Mouse (Mus musculus) CH12.LX (cell line): Measurements from ENCODE around the gene Sema6d. TPM values are rescaled to one million over a fixed set of nuclear protein-coding genes. Genes with fewer than 3 reads are reported as not detected.

ENCODE experiments used
- DNase-seq: peaks from one replicate; pipeline ENCODE4 v3.0.0-alpha.2; 2013; ENCODE audit errors: extremely low read depth
- H3K27ac ChIP-seq: 2 replicates; pipeline ENCODE4 v1.5.1; 2012; ENCODE audit warnings: low read depth, mild to moderate bottlenecking, control low read depth, moderate library complexity; ENCODE audit not compliant: insufficient read depth
- H3K27me3 ChIP-seq: replicated peaks from 2 replicates; pipeline ENCODE3; 2012; ENCODE audit warnings: inconsistent platforms
- H3K36me3 ChIP-seq, 2 experiments: replicated peaks in 1 of 2; 2 replicates each; pipeline versions ENCODE3 to v1.6.1; 2012; ENCODE audit warnings: inconsistent platforms in 1 of 2, low read length in 1 of 2, mild to moderate bottlenecking in 1 of 2, mixed read lengths in 1 of 2, moderate library complexity in 1 of 2; ENCODE audit not compliant: control insufficient read depth in 1 of 2, insufficient read depth in 1 of 2
- H3K4me1 ChIP-seq, 2 experiments: 2 replicates each; pipeline ENCODE4 v1.6.1; 2012; ENCODE audit warnings: inconsistent platforms in 1 of 2, moderate library complexity in 1 of 2; ENCODE audit not compliant: insufficient read depth in 2 of 2, control insufficient read depth in 1 of 2
- H3K4me2 ChIP-seq: 2 replicates; pipeline ENCODE4 v1.6.1; 2012; ENCODE audit warnings: low read depth, mild to moderate bottlenecking, control low read depth; ENCODE audit not compliant: poor library complexity, insufficient read depth, severe bottlenecking
- H3K4me3 ChIP-seq, 3 experiments: fragments of 150-350 bp in 1 of 3; sonication (generic) in 1 of 3; replicated peaks in 1 of 3; 2 replicates each; pipeline versions ENCODE3 to v1.5.1; 2011 to 2012; ENCODE audit warnings: low read depth in 2 of 3, low read length in 2 of 3, mild to moderate bottlenecking in 2 of 3, moderate library complexity in 2 of 3, control low read depth in 1 of 3, improper control_type of control experiment in 1 of 3, inconsistent platforms in 1 of 3, mixed read lengths in 1 of 3; ENCODE audit not compliant: poor library complexity in 1 of 3
- H3K79me2 ChIP-seq: replicated peaks from 2 replicates; pipeline ENCODE4 v1.6.1; 2012; ENCODE audit warnings: mild to moderate bottlenecking, moderate library complexity; ENCODE audit not compliant: control insufficient read depth, poor library complexity, insufficient read depth, severe bottlenecking; ENCODE audit errors: extremely low read depth
- H3K9ac ChIP-seq: 2 replicates; pipeline ENCODE4 v1.6.1; 2012; ENCODE audit warnings: low read depth, mild to moderate bottlenecking, control low read depth, moderate library complexity; ENCODE audit not compliant: insufficient read depth
- H3K9me3 ChIP-seq: replicated peaks from 2 replicates; pipeline ENCODE3; 2012; ENCODE audit warnings: low read length, inconsistent platforms, mixed read lengths
- BHLHE40 ChIP-seq: IDR thresholded peaks from 2 replicates; pipeline ENCODE4 v1.6.1; 2011; ENCODE audit warnings: mild to moderate bottlenecking, low read depth, low read length, improper control_type of control experiment
- ELF1 ChIP-seq: IDR thresholded peaks from 2 replicates; pipeline ENCODE4 v1.6.1; 2014; ENCODE audit warnings: low read depth, mild to moderate bottlenecking, inconsistent platforms, low read length, improper control_type of control experiment
- ETS1 ChIP-seq: conservative IDR thresholded peaks from 2 replicates; pipeline ENCODE4 v1.6.1; 2012; ENCODE audit warnings: low read depth, mild to moderate bottlenecking, inconsistent platforms, low read length, improper control_type of control experiment, moderate library complexity
- HCFC1 ChIP-seq: IDR thresholded peaks from 2 replicates; pipeline ENCODE4 v1.6.1; 2012; ENCODE audit warnings: low read depth, mild to moderate bottlenecking, inconsistent platforms, low read length, improper control_type of control experiment
- IRF4 ChIP-seq: IDR thresholded peaks from 2 replicates; pipeline ENCODE4 v1.6.1; 2014; ENCODE audit warnings: low read depth, mild to moderate bottlenecking, inconsistent platforms, low read length, improper control_type of control experiment
- MAFK ChIP-seq: IDR thresholded peaks from 2 replicates; pipeline ENCODE4 v1.6.1; 2011; ENCODE audit warnings: low read length, improper control_type of control experiment; ENCODE audit not compliant: insufficient replicate concordance
- MAX ChIP-seq: IDR thresholded peaks from 2 replicates; pipeline ENCODE4 v1.6.1; 2011; ENCODE audit warnings: low read length, improper control_type of control experiment
- MAZ ChIP-seq: IDR thresholded peaks from 2 replicates; pipeline ENCODE4 v1.6.1; 2012; ENCODE audit warnings: low read depth, mild to moderate bottlenecking, inconsistent platforms, low read length, improper control_type of control experiment, moderate library complexity
- MEF2A ChIP-seq: IDR thresholded peaks from 2 replicates; pipeline ENCODE4 v1.6.1; 2014; ENCODE audit warnings: low read depth, mild to moderate bottlenecking, inconsistent platforms, low read length, improper control_type of control experiment, borderline replicate concordance
- MXI1 ChIP-seq: IDR thresholded peaks from 2 replicates; pipeline ENCODE4 v1.6.1; 2011; ENCODE audit warnings: mild to moderate bottlenecking, low read depth, low read length, improper control_type of control experiment
- MYC ChIP-seq: IDR thresholded peaks from 2 replicates; pipeline ENCODE4 v1.6.1; 2011; ENCODE audit warnings: low read depth, mild to moderate bottlenecking, improper control_type of control experiment, low read length
- NELFE ChIP-seq: IDR thresholded peaks from 2 replicates; pipeline ENCODE4 v1.6.1; 2011; ENCODE audit warnings: low read depth, low read length, improper control_type of control experiment
- NRF1 ChIP-seq: IDR thresholded peaks from 2 replicates; pipeline ENCODE4 v1.6.1; 2014; ENCODE audit warnings: low read depth, mild to moderate bottlenecking, inconsistent platforms, low read length, improper control_type of control experiment, moderate library complexity
- PAX5 ChIP-seq: IDR thresholded peaks from 2 replicates; pipeline ENCODE4 v1.6.1; 2012; ENCODE audit warnings: low read length, inconsistent platforms, mixed read lengths
- POLR2A ChIP-seq: IDR thresholded peaks from 2 replicates; pipeline ENCODE4 v1.6.1; 2011; ENCODE audit warnings: low read depth, mild to moderate bottlenecking, improper control_type of control experiment, low read length
- RCOR1 ChIP-seq: conservative IDR thresholded peaks from 2 replicates; pipeline ENCODE4 v1.6.1; 2012; ENCODE audit warnings: low read depth, mild to moderate bottlenecking, inconsistent platforms, low read length, improper control_type of control experiment
- UBTF ChIP-seq: IDR thresholded peaks from 2 replicates; pipeline ENCODE4 v1.6.1; 2012; ENCODE audit warnings: low read depth, mild to moderate bottlenecking, inconsistent platforms, low read length, improper control_type of control experiment, moderate library complexity
- USF2 ChIP-seq: conservative IDR thresholded peaks from 2 replicates; pipeline ENCODE4 v1.6.1; 2011; ENCODE audit warnings: low read depth, low read length, improper control_type of control experiment
- ZC3H11A ChIP-seq: IDR thresholded peaks from 2 replicates; pipeline ENCODE4 v1.6.1; 2012; ENCODE audit warnings: low read depth, mild to moderate bottlenecking, inconsistent platforms, low read length, improper control_type of control experiment
- ZKSCAN1 ChIP-seq: IDR thresholded peaks from 2 replicates; pipeline ENCODE4 v1.6.1; 2012; ENCODE audit warnings: low read depth, inconsistent platforms, low read length, improper control_type of control experiment, borderline replicate concordance
- ZMIZ1 ChIP-seq: IDR thresholded peaks from 2 replicates; pipeline ENCODE4 v1.6.1; 2012; ENCODE audit warnings: low read depth, mild to moderate bottlenecking, inconsistent platforms, low read length, improper control_type of control experiment
- dilution Hi-C: fragments of 300-500 bp; cut with MboI; formaldehyde crosslinking; loops from 2 replicates; pipeline ENCODE4 v1.14.3; 2020; ENCODE audit warnings: low sequenced_read_pairs; ENCODE audit not compliant: extremely low pct_unique_long_range_greater_than_20kb, extremely low pct_ligation_motif_present
- in situ Hi-C: fragments of 300-500 bp; cut with MboI; formaldehyde crosslinking; loops from 3 replicates; pipeline ENCODE4 v1.14.3; 2019; ENCODE audit warnings: low sequenced_read_pairs, low pct_ligation_motif_present, low pct_unique_long_range_greater_than_20kb, mixed read lengths
- polyA plus RNA-seq: library from polyadenylated mRNA; unstranded; fragments of >175 nt; gene quantifications from 2 replicates; pipeline ENCODE4 v1.2.1, GENCODE M21; 2012; ENCODE audit warnings: low read depth; ENCODE audit not compliant: insufficient read length
- total RNA-seq, 2 experiments: library from RNA; depleted of rRNA; stranded (reverse); fragments of 300-350 nt in 1 of 2; fragments of >200 nt in 1 of 2; gene quantifications; 2 replicates each; pipeline ENCODE4 v1.2.3; 2012 to 2014

Sema6d gene
- total and polyA plus RNA-seq, 3 experiments = not detected

- H3K27ac ChIP-seq = no peak overlapping the region
- H3K4me1 ChIP-seq = no peaks in the 10 kb centered on the region
- no peak overlapping the region for H3K9ac ChIP-seq
- H3K27me3 ChIP-seq = no peaks in the 10 kb centered on the region
- dilution Hi-C loops (no loop called here), in situ Hi-C loops (no loop called here)
- H3K9me3 ChIP-seq = peaks cover 56% of the 10 kb centered on the region
- no peak overlapping the region for H3K4me2 ChIP-seq
- H3K4me3 ChIP-seq = no peak overlapping the region
- DNase-seq = no peak
- no peaks in the 10 kb centered on the region for H3K79me2 ChIP-seq
- TF ChIP-seq UBTF = no peak
- no peak for TF ChIP-seq MAX
- no peak for TF ChIP-seq ETS1
- no peak for TF ChIP-seq MYC
- no peak for TF ChIP-seq PAX5
- TF ChIP-seq NRF1 = no peak
- TF ChIP-seq ZKSCAN1 = no peak
- TF ChIP-seq POLR2A = no peak
- TF ChIP-seq, all 38 proteins: peak for 0
- no peaks in the 10 kb centered on the region for H3K36me3 ChIP-seq
Observed at GRCm38 (mm10) chr2:124429744-124430143, 340.0 kb downstream of the Sema6d start.

- H3K9ac ChIP-seq = no peak overlapping the region
- H3K36me3 ChIP-seq = no peaks in the 10 kb centered on the region
- no peaks in the 10 kb centered on the region for H3K79me2 ChIP-seq
- H3K4me3 ChIP-seq = no peak overlapping the region
- no peak for TF ChIP-seq USF2
- TF ChIP-seq MAFK = no peak
- no peak for TF ChIP-seq MXI1
- TF ChIP-seq BHLHE40 = no peak
- no peak for TF ChIP-seq PAX5
- no peak for TF ChIP-seq MEF2A
- no peak for TF ChIP-seq ZC3H11A
- TF ChIP-seq NRF1 = no peak
- no peak for TF ChIP-seq ZMIZ1
- TF ChIP-seq MAZ = no peak
- TF ChIP-seq RCOR1 = no peak
- TF ChIP-seq HCFC1 = no peak
- no peak for TF ChIP-seq MAX
- TF ChIP-seq NELFE = no peak
- TF ChIP-seq POLR2A = no peak
- no peak for TF ChIP-seq IRF4
- TF ChIP-seq ELF1 = no peak
- no peaks in the 10 kb centered on the region for H3K27me3 ChIP-seq
- in situ Hi-C loops (no loop called here), dilution Hi-C loops (no loop called here)
- peaks cover 62% of the 10 kb centered on the region for H3K9me3 ChIP-seq
- DNase-seq = no peak
- no peak overlapping the region for H3K27ac ChIP-seq
- H3K4me1 ChIP-seq = no peaks in the 10 kb centered on the region
- H3K4me2 ChIP-seq = no peak overlapping the region
Observed at GRCm38 (mm10) chr2:124430708-124431107, 340.9 kb downstream of the Sema6d start.
